Mouse (Mus musculus) spleen, postnatal 14 days (tissue): Measurements from ENCODE around the gene Elk1.

Experiments used
- DNase-seq, 2 experiments: peaks; one replicate each; pipeline ENCODE4 v3.0.0; 2021 to 2022; ENCODE audit warnings: low spot score in 2 of 2

The Elk1 gene

GRCm38 (mm10) chrX:20950191-20950880 is at the start of gene Elk1:
Gene Elk1 (minus strand): TSS chrX:20950608.
- peak; percentile 54 to 70 for DNase-seq

GRCm38 (mm10) chrX:20980901-20981300 is 30.5 kb upstream of the Elk1 start:
- no peak for DNase-seq

GRCm38 (mm10) chrX:20961477-20962378 is 11.3 kb upstream of the Elk1 start, which contains the start of gene Uxt:
Gene Uxt (minus strand): TSS chrX:20962017.
- DNase-seq: peak; percentile 60 to 76

- DNase-seq: peak; percentile 11 to 18
Measured at GRCm38 (mm10) chrX:20946055-20946454, 4.4 kb downstream of the Elk1 start.

- DNase-seq: peak in 1 of 2 experiments; percentile 29
Measured at GRCm38 (mm10) chrX:20931963-20932362, 18.4 kb downstream of the Elk1 start.

DNA sequence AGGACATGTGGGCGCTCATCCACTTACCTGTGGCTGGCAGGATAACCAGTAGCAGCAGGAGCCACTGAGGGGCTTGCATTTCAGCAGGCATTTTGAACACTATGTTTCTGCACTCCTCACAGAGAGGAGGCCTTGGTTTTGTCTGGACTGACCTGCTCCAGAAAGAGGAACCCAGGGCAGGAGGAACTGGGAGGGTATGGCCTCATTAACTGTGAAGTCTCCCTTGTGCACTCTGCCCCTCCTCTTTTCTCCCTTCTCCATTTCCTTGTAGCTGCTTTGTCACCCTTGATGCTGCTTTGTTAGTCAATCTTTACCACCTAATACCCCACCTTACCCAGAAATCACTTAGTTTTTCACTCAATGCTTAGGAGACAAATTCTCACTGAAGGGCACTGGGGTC is 19.0 kb downstream of the Elk1 start, which contains the start of gene Cfp:
Cfp (minus strand) TSS at position 192 of the 400 bp plus-strand sequence.
- no peak for DNase-seq

GRCm38 (mm10) chrX:20929859-20930258 is 20.5 kb downstream of the Elk1 start:
- no peak for DNase-seq

DNA sequence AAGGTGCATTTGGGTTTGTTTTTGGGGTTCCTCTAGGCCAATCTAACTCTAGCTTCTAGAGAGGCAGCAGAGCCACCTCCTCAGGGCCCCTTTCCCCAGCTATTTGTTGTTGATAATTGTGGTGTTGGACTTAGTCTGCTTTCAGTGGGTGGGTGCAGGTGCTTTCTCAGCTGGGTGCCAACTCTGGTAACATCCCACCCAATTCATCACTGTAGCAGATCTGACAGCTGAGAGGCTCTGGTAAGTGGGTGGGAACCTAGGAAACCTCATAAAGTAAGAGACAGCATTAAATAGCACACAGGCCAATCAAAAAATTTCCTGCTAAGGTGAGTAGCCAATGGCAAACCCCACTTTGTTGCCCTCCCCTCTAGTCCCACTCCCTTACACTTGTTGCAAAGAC is 25.4 kb downstream of the Elk1 start:
- DNase-seq: no peak

DNA sequence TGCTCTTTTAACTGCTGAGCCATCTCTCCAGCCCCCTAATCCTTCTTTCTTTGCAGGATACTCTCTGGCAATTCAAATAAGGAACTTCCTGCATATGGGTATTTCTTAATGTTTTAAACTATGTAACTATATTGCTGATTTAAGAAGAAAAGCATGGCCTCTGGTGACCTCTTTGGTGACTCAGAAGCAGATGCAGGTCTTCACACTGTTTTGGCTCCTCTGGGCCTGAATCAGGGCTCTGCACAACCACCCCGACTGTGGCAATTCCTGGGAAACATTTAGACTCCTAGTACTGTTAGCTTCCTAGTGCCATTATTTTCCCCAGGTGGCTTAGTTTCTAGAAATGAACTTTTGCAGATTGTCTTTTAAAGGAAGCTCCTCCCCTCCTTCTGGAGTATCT is 26.9 kb downstream of the Elk1 start:
- no peak for DNase-seq

DNA sequence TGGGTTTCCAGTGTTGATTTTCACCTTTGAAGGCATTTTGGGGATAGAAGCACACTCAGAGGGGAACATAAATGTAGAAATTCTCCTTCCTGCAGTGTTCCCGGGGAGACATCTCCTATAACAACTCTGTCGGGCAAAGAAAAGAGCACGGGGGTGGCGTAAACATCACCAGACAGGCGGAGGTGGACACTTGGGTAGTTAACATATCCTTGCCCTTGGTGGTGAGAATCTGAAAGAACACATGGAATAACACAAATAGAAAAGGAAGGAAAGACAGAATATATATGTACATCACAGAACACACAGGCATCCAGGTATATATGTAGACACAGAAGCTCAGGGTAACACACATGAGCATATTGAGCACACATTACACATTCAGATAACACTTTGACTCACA is 29.0 kb downstream of the Elk1 start:
- no peak for DNase-seq

DNA sequence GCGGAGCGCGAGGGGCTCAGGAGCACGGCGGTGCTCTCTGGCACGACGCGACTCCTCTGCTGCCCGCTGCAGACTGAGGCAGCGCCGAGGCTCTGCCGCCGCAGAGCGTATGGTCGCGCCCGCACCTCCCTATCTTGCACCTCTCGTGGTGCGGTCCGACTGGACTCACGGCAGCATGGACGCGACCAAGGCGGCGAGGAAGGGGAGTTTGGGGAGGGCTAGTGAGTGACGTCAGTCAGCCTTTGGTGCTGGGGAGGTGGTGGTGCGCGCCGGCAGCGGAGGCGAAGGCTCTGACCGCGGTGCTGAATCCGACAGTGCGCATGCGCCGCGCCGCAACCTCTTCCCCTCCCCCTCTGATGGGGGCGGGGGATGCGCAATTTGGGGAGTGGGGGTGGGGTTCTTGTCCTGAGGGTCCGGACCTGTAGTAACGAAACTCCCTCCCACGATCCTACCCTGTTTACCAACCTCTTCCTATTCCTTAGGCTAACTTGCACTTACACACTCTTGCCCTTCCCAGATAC is 29.5 kb downstream of the Elk1 start, which contains the start of gene Syn1:
Syn1 (minus strand) TSS at position 161 of the 521 bp plus-strand sequence.
- peak; percentile 28 to 47 for DNase-seq

DNA sequence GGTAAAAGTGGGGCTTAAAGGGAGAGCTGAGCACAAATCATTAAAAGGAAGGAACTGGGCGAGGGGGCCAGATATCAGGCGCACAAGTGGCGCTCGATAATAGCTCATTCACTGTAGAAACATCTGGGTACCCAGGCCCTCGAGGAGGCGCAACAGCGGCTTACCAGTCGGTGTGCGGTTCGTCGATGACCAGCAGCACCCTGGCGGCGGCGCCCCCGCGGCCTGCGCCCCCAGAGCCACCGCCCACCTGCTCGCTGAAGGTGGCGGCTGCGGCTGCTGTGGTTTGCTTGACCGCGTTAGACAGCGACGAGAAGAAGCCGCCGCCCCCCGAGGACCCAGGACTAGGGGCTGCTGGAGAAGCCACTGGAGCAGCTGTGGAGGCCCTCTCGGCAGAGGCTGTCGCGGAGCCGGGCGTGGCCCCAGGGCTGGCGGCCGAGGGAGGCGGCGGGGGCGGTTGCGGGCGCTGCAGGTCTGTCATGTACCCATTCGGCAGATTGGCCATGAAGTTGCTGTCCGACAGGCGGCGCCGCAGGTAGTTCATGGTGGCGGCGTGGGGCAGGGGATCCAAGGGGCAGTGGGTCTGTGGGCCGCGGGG is 30.1 kb downstream of the Elk1 start:
- no peak for DNase-seq

DNA sequence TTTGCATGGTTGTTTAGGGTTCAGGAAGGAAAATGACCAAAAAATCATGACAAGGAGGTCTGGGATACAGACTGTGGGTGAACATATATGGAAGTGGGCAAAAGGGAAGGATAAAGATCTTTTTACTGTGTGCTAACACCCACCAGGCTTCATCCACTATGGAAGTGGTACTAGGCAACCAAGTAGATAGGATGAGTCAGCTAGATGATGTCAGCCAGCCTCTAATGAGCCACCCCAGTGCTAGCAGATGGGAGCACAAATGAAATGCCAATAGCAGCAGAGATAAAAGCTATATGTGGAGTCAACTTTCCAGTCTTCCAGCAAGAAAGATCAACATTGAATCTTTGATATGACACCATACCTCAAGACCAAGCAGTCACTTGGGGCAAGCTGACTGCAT is 35.3 kb downstream of the Elk1 start:
- no peak for DNase-seq

DNA sequence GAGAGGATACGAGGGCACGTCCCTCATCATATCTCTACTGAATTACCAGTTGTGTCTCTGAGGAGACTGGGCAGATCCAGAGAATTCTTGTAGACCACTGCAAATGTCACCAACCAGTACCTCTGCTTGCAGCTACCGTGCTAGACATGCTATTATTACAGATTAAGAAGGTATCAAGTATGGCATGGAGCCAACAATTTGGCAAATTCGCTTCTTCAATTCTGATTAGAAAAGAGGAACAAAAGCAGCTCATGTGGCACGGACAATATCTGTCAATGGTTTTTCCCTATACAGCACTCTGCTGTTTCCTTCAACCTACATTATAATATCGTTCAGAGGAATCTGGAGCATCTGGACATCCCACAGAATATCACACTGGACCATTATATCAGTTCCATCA is 36.7 kb downstream of the Elk1 start:
- no peak for DNase-seq

- DNase-seq: no peak
Measured at GRCm38 (mm10) chrX:20910074-20910473, 40.3 kb downstream of the Elk1 start.
